Mouse (Mus musculus): Measurements from ENCODE around the gene Dis3.

DNA sequence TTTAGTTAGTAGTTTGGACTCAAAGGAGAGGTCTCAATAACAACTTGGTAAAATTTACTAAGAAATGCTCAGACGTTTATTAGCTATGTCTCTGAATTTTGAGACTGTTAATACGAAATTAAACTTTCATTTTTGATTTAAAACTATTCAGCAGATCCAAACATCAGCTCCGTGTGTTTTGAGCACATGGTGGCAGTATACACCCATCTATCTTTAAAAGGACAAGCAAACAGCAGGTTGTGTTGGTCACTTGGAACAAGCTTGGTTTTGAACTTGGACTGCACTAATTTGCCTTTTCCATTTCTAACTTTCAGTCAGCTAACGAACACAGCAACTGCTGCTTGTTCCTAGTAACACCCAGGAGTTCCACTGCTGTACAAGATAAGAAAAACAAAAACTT lies 18.0 kb upstream of the Dis3 start:
- peak; percentile 61 for TF ChIP-seq CTCF (IDR thresholded peaks at IDR 0.05; ENCODE audit: low read depth)
- no peak for TF ChIP-seq EP300 (optimal IDR thresholded peaks at IDR 0.05)
